Mouse (Mus musculus): ENCODE measurements around the gene V1ra8. TPM values are rescaled to one million over a fixed set of nuclear protein-coding genes. Genes with fewer than 3 reads are reported as not detected.
"Not testable (repeated sequence)": the region's sequence is repeated elsewhere in the genome, so short reads cannot be mapped to it uniquely, and the experiment has no call there.

V1ra8 gene
- total RNA-seq (2022), result not detected

- DNase-seq (ENCODE audit: low spot score in 2 of 2), result not testable (repeated sequence)
These were observed at the start of gene V1ra8 for GRCm38 (mm10) chr6:90202493-90202892. Gene V1ra8, plus strand, starts transcription at chr6:90202793.

GRCm38 (mm10) chr6:90160139-90160538 is 42.5 kb upstream of the V1ra8 start:
- no peak for DNase-seq (ENCODE audit: low spot score in 2 of 2)

- no peak for DNase-seq (ENCODE audit: low spot score in 2 of 2)
These were observed 28.1 kb upstream of the V1ra8 start, which contains the start of gene Vmn1r52 for GRCm38 (mm10) chr6:90174508-90174907. Gene Vmn1r52, plus strand, starts transcription at chr6:90174808.

- DNase-seq (ENCODE audit: low spot score in 2 of 2), result no peak
These were observed 21.7 kb downstream of the V1ra8 start, which contains the start of gene Vmn1r53 for GRCm38 (mm10) chr6:90224338-90224737. Gene Vmn1r53, minus strand, starts transcription at chr6:90224438.

- not testable (repeated sequence) for DNase-seq (ENCODE audit: low spot score in 2 of 2)
These were observed 29.5 kb downstream of the V1ra8 start for GRCm38 (mm10) chr6:90232114-90232513.

GRCm38 (mm10) chr6:90232681-90233080 is 30.1 kb downstream of the V1ra8 start:
- DNase-seq (ENCODE audit: low spot score in 2 of 2), result no peak

GRCm38 (mm10) chr6:90244019-90244418 is 41.4 kb downstream of the V1ra8 start:
- no peak for DNase-seq (ENCODE audit: low spot score in 2 of 2)

- DNase-seq (ENCODE audit: low spot score in 2 of 2), result no peak
These were observed 43.4 kb downstream of the V1ra8 start, which contains the start of gene Vmn1r54 for GRCm38 (mm10) chr6:90246000-90246399. Gene Vmn1r54, plus strand, starts transcription at chr6:90246300.

Other genes with a start within 250 kb of the V1ra8 start
- not detected for gene Vmn1r46, start 233.5 kb upstream of the V1ra8 start, total RNA-seq (2022)
- not detected for gene Vmn1r47, start 186.6 kb upstream of the V1ra8 start, total RNA-seq (2022)
- gene Vmn1r48, start 166.0 kb upstream of the V1ra8 start, total RNA-seq (2022), result not detected
- not detected for gene Vmn1r49, start 124.3 kb upstream of the V1ra8 start, total RNA-seq (2022)
- gene Vmn1r50, start 101.4 kb upstream of the V1ra8 start, total RNA-seq (2022), result not detected
- gene Vmn1r51, start 80.2 kb upstream of the V1ra8 start, total RNA-seq (2022), result not detected
- gene Vmn1r52, start 28.0 kb upstream of the V1ra8 start, total RNA-seq (2022), result not detected
- not detected for gene Vmn1r53, start 21.6 kb downstream of the V1ra8 start, total RNA-seq (2022)
- gene Vmn1r54, start 43.5 kb downstream of the V1ra8 start, total RNA-seq (2022), result not detected
- not detected for gene BC048671, start 98.4 kb downstream of the V1ra8 start, total RNA-seq (2022)
- gene Chst13, start 122.4 kb downstream of the V1ra8 start, total RNA-seq (2022), result not detected
- not detected for gene Uroc1, start 130.5 kb downstream of the V1ra8 start, total RNA-seq (2022)
- gene Zxdc, start 166.7 kb downstream of the V1ra8 start, total RNA-seq (2022), result 10 to 100 TPM; 27.3 to 31.8 (median 30.4) TPM
- 10 to 100 TPM; 12.1 to 18.5 (median 13.7) TPM for gene Cfap100, start 226.0 kb downstream of the V1ra8 start, total RNA-seq (2022)